Mouse (Mus musculus) erythroblast, embryonic 14.5 days (primary cell): ENCODE results near the gene Lyve1.

Experiments used
- GATA1 ChIP-seq: IDR thresholded peaks from 2 replicates; pipeline ENCODE4 v1.6.1; 2012; ENCODE audit warnings: low read length, inconsistent platforms, mixed read lengths
- TAL1 ChIP-seq: IDR thresholded peaks from 3 replicates; pipeline ENCODE4 v1.6.1; 2012; ENCODE audit warnings: low read length, inconsistent platforms, mixed read lengths

GRCm38 (mm10) chr7:110865038-110865437, 2.0 kb upstream of the Lyve1 start:
- TF ChIP-seq TAL1 (no peak), GATA1 (no peak)
